Mouse (Mus musculus) C3H10T1/2 (cell line): Measurements from ENCODE around the gene Setd7. TPM values are rescaled to one million over a fixed set of nuclear protein-coding genes. Genes with fewer than 3 reads are reported as not detected.

ENCODE experiments used
- polyA plus RNA-seq, 2 experiments: library from polyadenylated mRNA; unstranded; fragments of >200 nt; fragmentation: generic; extraction: Trizol; gene quantifications; one replicate each; pipeline ENCODE4 v1.2.1; 2012; ENCODE audit warnings: missing spikeins in 2 of 2

Setd7 gene
- 10 to 100 TPM in 1 of 2 experiments, under 1 TPM in 1; 0.87 to 12.4 TPM for polyA plus RNA-seq

DNA sequence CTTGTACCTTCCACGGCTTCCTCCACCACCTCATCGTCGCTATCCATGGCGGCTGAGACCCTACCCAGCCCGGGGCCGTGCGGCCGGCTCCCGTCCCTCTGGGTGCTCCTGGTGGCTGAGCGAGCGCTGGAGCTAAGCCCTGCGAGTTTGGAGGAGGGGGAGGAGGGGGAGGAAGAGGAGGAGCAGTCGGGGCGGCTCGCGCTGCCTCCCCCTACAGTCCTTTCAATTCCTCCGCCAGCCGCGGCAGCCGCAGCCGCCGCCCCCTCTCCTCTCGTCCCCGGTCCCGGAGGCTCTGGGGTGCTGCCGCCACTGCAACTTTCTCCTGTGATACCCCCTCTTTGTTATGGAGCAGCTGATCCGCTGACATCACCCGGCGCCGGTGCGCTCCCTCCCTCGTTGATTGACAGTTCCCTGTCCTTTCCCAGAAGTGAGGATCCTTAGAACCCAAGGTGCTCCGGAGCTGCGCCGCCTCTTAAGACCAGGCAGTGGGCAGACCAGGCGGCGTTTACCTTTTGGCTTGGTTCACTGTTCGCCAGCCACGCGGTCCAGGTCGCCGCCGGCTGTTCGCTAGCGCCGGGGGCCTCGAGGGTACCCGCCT is at the start of gene Setd7:
Setd7 (minus strand) TSS at position 369 of the 598 bp plus-strand sequence.

DNA sequence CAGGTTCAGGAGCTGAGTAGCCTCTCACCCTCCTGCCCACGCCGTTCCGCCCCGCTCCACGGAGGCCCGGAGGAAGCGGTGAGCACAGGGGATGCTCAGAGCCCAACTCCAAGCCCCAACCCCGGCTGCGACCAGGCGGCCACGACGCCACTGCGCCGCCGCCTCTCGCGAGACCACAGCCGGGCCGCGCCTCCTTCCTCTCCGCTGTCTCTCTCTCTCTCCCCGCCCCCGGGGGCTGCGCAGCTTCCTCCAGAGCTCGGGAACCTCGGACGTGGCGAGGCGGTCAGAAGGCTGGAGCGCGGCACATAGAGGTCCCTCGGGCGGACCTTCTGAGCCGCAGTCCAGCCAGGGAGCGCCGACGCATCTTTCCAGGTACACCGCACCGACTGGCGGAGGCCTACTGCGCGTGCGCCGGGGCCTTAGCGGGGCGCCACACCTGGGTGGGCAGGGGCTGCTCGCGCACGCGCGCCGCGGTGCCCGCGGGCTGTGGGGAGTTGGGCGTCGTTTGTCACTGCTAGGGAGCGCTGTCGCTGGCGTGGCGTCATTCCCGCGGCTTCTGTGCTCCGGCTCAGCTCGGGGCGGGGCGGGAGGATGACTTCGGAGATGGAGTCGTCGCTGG is 76.8 kb downstream of the Setd7 start, which contains the start of gene Rab33b:
Rab33b (plus strand) TSS at position 180 of the 619 bp plus-strand sequence.

Other genes with a start within 250 kb of the Setd7 start
- 10 to 100 TPM in 1 of 2 experiments, 1 to 10 TPM in 1; 2.2 to 17.5 TPM for gene Elf2, start 220.2 kb downstream of the Setd7 start, polyA plus RNA-seq
- under 1 TPM; 0.15 to 0.77 TPM for gene Mgarp, start 164.1 kb downstream of the Setd7 start, polyA plus RNA-seq
- gene Ndufc1, start 151.9 kb downstream of the Setd7 start, polyA plus RNA-seq, result 100 to 1,000 TPM; 240 to 524 TPM
- gene Naa15, start 145.7 kb downstream of the Setd7 start, polyA plus RNA-seq, result 1 to 10 TPM; 3.8 to 4.7 TPM
- 1 to 10 TPM in 1 of 2 experiments, under 1 TPM in 1; 0.63 to 5.7 TPM for gene Rab33b, start 77.0 kb downstream of the Setd7 start, polyA plus RNA-seq
- 10 to 100 TPM in 1 of 2 experiments, 1 to 10 TPM in 1; 5.1 to 12.7 TPM for gene Mgst2, start 99.5 kb upstream of the Setd7 start, polyA plus RNA-seq